Mouse (Mus musculus): ENCODE data around the gene Ms4a6d.

DNA sequence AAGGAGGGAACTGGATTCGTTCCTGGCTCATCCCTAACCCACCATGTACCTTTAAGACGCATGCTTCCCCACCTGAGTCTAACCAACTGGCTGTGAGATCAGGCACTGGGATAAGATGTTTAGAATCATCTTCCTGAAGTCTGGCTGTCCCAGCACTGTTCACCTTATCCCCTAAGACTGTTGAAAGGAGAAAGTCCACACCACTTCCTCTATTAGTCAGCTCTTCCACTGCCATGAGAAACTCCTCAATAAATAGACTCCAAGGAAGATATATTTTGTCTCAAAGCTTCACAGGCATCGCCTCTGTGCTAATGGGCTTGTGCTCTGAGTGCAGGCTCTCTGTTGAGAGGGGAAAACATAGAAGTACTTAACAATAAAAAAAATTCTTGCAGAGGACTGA lies 41.5 kb upstream of the Ms4a6d start:
- no peak for TF ChIP-seq POLR2A (IDR thresholded peaks at IDR 0.05; ENCODE audit: extremely low read depth, insufficient read depth, low read length)
- TF ChIP-seq CTCF (IDR thresholded peaks at IDR 0.05; ENCODE audit: extremely low read depth, insufficient read depth, low read length) = no peak
